Mouse (Mus musculus) midbrain, embryonic 16.5 days (tissue): ENCODE data around the gene AA792892. TPM values are rescaled to one million over a fixed set of nuclear protein-coding genes. Genes with fewer than 3 reads are reported as not detected.
"Not testable (repeated sequence)": the region's sequence is repeated elsewhere in the genome, so short reads cannot be mapped to it uniquely, and the experiment has no call there.

ENCODE experiments used
- ATAC-seq: fragments of 200-750 bp; cut with Nextera tagmentation; 2 replicates; pipeline ENCODE4 v1.8.0; 2017; ENCODE audit warnings: moderate TSS enrichment
- H3K27ac ChIP-seq: fragments of 300-500 bp; sonication (generic); 2 replicates; pipeline ENCODE4 v1.5.1; 2014; ENCODE audit warnings: mild to moderate bottlenecking, low read length, mixed read lengths
- H3K27me3 ChIP-seq: fragments of 300-500 bp; sonication (generic); 2 replicates; pipeline ENCODE4 v1.6.1; 2014; ENCODE audit warnings: low read depth, low read length, mixed read lengths; ENCODE audit not compliant: control insufficient read depth, insufficient read depth
- H3K36me3 ChIP-seq: fragments of 300-500 bp; sonication (generic); 2 replicates; pipeline ENCODE4 v1.6.1; 2014; ENCODE audit warnings: mild to moderate bottlenecking, low read length, moderate library complexity, mixed read lengths; ENCODE audit not compliant: control insufficient read depth, insufficient read depth
- H3K4me1 ChIP-seq: fragments of 300-500 bp; sonication (generic); 2 replicates; pipeline ENCODE4 v1.6.1; 2014; ENCODE audit warnings: mild to moderate bottlenecking, low read length, mixed read lengths; ENCODE audit not compliant: control insufficient read depth, insufficient read depth
- H3K4me2 ChIP-seq: fragments of 300-500 bp; sonication (generic); 2 replicates; pipeline ENCODE4 v1.6.1; 2014; ENCODE audit warnings: mild to moderate bottlenecking, low read length, mixed read lengths
- H3K4me3 ChIP-seq: fragments of 300-500 bp; sonication (generic); 2 replicates; pipeline ENCODE4 v1.5.1; 2014; ENCODE audit warnings: low read depth, mild to moderate bottlenecking, low read length, moderate library complexity, mixed read lengths
- H3K9ac ChIP-seq: fragments of 300-500 bp; sonication (generic); 2 replicates; pipeline ENCODE4 v1.6.1; 2014; ENCODE audit warnings: low read depth, low read length, mixed read lengths
- H3K9me3 ChIP-seq: fragments of 300-500 bp; sonication (generic); replicated peaks from 2 replicates; pipeline ENCODE4 v1.6.1; 2014; ENCODE audit warnings: mild to moderate bottlenecking, low read length, mixed read lengths; ENCODE audit not compliant: control insufficient read depth, poor library complexity, severe bottlenecking
- WGBS: fragments of 180-500 bp; shearing (Covaris S2); extraction: QIAGEN DNeasy Blood & Tissue Kit; methylation state at CpG from one replicate; pipeline ENCODE4 v1.1.7; 2014; 5-methylcytosine and 5-hydroxymethylcytosine counted together
- polyA plus RNA-seq: library from polyadenylated mRNA; unstranded; fragments of >200 nt; fragmentation: Nextera tagmentation; extraction: Ambion mirVana; gene quantifications from 2 replicates; pipeline ENCODE4 v1.2.1, GENCODE M21; 2015

AA792892 gene
- polyA plus RNA-seq = not detected in 2 replicates

DNA sequence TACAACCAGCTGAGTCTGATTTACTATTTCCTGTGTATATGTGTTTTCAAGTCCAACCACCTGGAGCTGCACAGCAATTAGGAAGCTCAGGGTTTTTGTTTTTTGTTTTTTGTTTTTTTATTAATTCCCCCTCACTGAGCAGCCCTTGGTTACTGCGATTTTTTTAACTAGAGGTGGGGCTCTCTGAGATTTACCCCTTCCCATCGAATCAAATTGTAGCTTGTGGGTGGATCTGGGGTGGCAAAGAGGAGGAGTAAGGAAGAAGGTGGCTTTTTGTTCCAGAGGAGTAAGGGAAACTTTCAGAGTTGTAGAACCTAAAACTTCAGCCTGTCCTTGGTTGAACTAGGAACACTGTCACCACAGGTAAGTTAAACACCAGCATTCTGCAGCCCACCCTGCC lies at the start of gene AA792892:
Gene AA792892, plus strand, starts transcription at position 301 of the 400 bp plus-strand sequence.
- not testable (repeated sequence) for ATAC-seq, H3K4me2 ChIP-seq, H3K27ac ChIP-seq, H3K4me3 ChIP-seq, H3K27me3 ChIP-seq, H3K4me1 ChIP-seq, H3K36me3 ChIP-seq, H3K9ac ChIP-seq, H3K9me3 ChIP-seq
- no CpG with 5 or more reads among the region's 2 CpGs for WGBS

DNA sequence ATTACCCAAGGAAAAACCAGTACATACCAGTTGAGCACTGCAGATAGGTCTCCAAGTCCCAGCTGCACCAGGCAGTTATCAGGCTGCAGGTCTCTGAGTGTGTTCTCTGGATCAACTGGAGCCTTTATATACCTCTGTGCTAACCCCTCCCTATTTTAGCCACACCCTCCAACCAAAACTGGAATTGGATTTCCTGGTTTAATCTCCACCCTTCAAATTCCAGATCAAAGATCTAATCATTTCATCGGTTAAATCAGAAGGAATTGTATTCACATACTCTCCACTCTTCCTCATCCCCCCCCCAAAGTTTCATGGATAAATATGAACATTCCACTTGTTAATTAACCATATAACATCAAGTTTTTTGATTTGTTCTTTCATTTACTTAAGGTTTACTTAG lies 32.9 kb upstream of the AA792892 start, which contains the start of gene A430089I19Rik:
Gene A430089I19Rik, minus strand, starts transcription at position 101 of the 400 bp plus-strand sequence.
- not testable (repeated sequence) for H3K27ac ChIP-seq, H3K27me3 ChIP-seq, H3K9me3 ChIP-seq, H3K4me1 ChIP-seq, H3K9ac ChIP-seq, H3K4me2 ChIP-seq, H3K4me3 ChIP-seq, H3K36me3 ChIP-seq, ATAC-seq
- WGBS = 100% methylated on average over 1 of the region's 1 CpGs

DNA sequence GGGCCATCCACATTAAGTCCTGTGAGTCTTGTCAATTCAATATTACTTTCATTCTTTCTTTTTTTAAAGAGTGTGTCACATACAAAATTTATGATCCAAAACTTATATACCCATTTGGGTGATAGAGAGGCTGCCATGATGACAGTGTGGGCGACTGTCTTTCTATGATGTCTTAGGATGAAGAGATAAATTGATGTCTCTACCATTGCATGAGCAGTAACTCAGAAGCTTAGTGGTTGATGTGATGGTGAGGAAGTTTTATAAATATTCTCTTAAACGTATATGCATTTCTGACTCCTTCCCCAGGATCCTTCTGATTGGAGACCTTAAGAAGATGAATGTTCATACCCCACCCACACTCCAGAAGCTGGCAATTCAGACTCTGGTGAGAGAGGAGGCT lies 25.4 kb upstream of the AA792892 start, which contains the start of gene Gm6502:
Gene Gm6502, plus strand, starts transcription at position 301 of the 400 bp plus-strand sequence.
- not testable (repeated sequence) for H3K27ac ChIP-seq, H3K9ac ChIP-seq, H3K4me1 ChIP-seq, H3K27me3 ChIP-seq, H3K4me3 ChIP-seq, H3K4me2 ChIP-seq, H3K9me3 ChIP-seq, H3K36me3 ChIP-seq, ATAC-seq
- WGBS = no CpG with 5 or more reads among the region's 2 CpGs

Other genes starting within 250 kb of the AA792892 start
- not detected in 2 replicates for gene Gm3106, start 121.7 kb upstream of the AA792892 start, polyA plus RNA-seq
- not detected in 2 replicates for gene A430089I19Rik, start 33.0 kb upstream of the AA792892 start, polyA plus RNA-seq
- not detected in 2 replicates for gene Gm6502, start 25.3 kb upstream of the AA792892 start, polyA plus RNA-seq
- not detected in 2 replicates for gene Gm7682, start 106.0 kb downstream of the AA792892 start, polyA plus RNA-seq
- not detected in 2 replicates for gene Gm3139, start 186.5 kb downstream of the AA792892 start, polyA plus RNA-seq